Comparison of ENCODE assay signal across 8 mouse cellular contexts in the genomic region with DNA sequence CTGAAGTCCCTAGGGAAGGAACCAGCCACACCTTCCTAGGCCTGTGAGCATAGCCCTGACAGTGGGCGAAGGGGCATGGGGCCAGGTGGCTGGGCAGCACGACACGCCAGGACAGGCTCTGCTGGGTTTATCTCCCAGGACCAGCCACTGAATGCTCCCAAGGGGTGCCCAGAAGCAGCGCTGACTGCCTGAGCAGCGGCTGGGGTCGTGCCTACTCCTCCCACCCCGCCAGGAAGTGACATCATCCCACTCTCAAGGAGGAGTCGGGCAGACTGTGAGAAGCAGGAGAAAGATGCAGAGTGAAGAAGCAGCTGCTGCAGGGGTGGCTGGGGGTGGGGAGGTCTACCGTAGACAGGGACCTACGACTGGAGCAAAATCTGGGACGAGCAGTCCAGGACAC. TPM values are rescaled to one million over a fixed set of nuclear protein-coding genes. Genes with fewer than 3 reads are reported as not detected.
A peak's percentile ranks its signal among the peaks of the same experiment; 100 is the strongest.
DNase-seq lines count a peak whose midpoint lies in the region; ATAC-seq lines count a peak whose summit lies in the region.

No protein-coding gene starts in this region.

- intact Hi-C loops in heart, postnatal 25 days (cut with DNase I): no loop called here

- DNase-seq in adrenal gland, postnatal 10 days: peak; percentile 27
- DNase-seq in adrenal gland, adult (ENCODE audit: inconsistent age in 2 of 2, low spot score in 1 of 2): no peak
- DNase-seq in 3T3-L1 (ENCODE audit: low read depth, low spot score): peak; percentile 57
- peak; percentile 44 for DNase-seq in heart, postnatal 25 days (ENCODE audit: low spot score)
- DNase-seq in mesoderm, embryonic 11.5 days (ENCODE audit: low read depth, low spot score): peak; percentile 63

- peak overlapping the region; percentile 33; the same call in 1 of the 2 replicates for H3K9ac ChIP-seq in forebrain, embryonic 12.5 days
- H3K9ac ChIP-seq in stomach, embryonic 16.5 days (ENCODE audit: low read length): peak overlapping the region; percentile 60

- peaks cover 15% of the 10 kb centered on the region for H3K27me3 ChIP-seq in forebrain, embryonic 12.5 days
- no peaks in the 10 kb centered on the region for H3K27me3 ChIP-seq in stomach, embryonic 16.5 days (ENCODE audit: control insufficient read depth, insufficient read depth, low read length)

- ATAC-seq in forebrain, embryonic 12.5 days (ENCODE audit: low FRiP score): peak; percentile 64
- ATAC-seq in stomach, embryonic 16.5 days (ENCODE audit: insufficient read depth, low FRiP score): peak; percentile 36; the same call in 1 of the 2 replicates
- ATAC-seq in inflammation-experienced regulatory T-cells, adult 6 months: no peak

- no peaks in the 10 kb centered on the region for H3K9me3 ChIP-seq in forebrain, embryonic 12.5 days
- no peaks in the 10 kb centered on the region for H3K9me3 ChIP-seq in stomach, embryonic 16.5 days (replicated peaks; ENCODE audit: control insufficient read depth, low read length)

- 38% methylated on average over 11 of the region's 11 CpGs for WGBS in forebrain, embryonic 12.5 days
- WGBS in stomach, embryonic 16.5 days: 28% methylated on average over 11 of the region's 11 CpGs

- H3K4me2 ChIP-seq in forebrain, embryonic 12.5 days: peak overlapping the region; percentile 26; the same call in 1 of the 2 replicates
- peak overlapping the region; percentile 30 for H3K4me2 ChIP-seq in stomach, embryonic 16.5 days (ENCODE audit: low read depth, low read length)

- no peak overlapping the region for H3K27ac ChIP-seq in forebrain, embryonic 12.5 days
- H3K27ac ChIP-seq in stomach, embryonic 16.5 days (ENCODE audit: low read length): peak overlapping the region; percentile 37; the same call in 1 of the 2 replicates

- no peak overlapping the region for H3K4me3 ChIP-seq in forebrain, embryonic 12.5 days (replicated peaks)
- H3K4me3 ChIP-seq in stomach, embryonic 16.5 days (replicated peaks; ENCODE audit: low read length): no peak overlapping the region

- H3K4me1 ChIP-seq in forebrain, embryonic 12.5 days: peaks cover 36% of the 10 kb centered on the region
- peaks cover 26% of the 10 kb centered on the region for H3K4me1 ChIP-seq in stomach, embryonic 16.5 days (ENCODE audit: control insufficient read depth, insufficient read depth, low read length)

- H3K36me3 ChIP-seq in forebrain, embryonic 12.5 days (replicated peaks): no peaks in the 10 kb centered on the region
- no peaks in the 10 kb centered on the region for H3K36me3 ChIP-seq in stomach, embryonic 16.5 days (ENCODE audit: control insufficient read depth, insufficient read depth, low read length)

RNA-seq across cellular contexts. Expression of a gene that starts 31.9 kb away (rescaled TPM):
- 1 to 10 TPM; 6.3 to 8.4 TPM for total RNA-seq in adrenal gland, postnatal 10 days (2021)
- polyA plus RNA-seq in forebrain, embryonic 12.5 days (2016; fragmentation: Nextera tagmentation; extraction: Ambion mirVana): 3.6 TPM in 2 replicates
- 1 to 10 TPM; 3.2 to 3.3 TPM for total RNA-seq in heart, postnatal 25 days (2021)
- 2.9 and 3.4 TPM in 2 replicates for polyA plus RNA-seq in stomach, embryonic 16.5 days (2015; fragmentation: Nextera tagmentation; extraction: Ambion mirVana)
- polyA plus RNA-seq in inflammation-experienced regulatory T-cells, adult 6 months (2017; shearing (Covaris generic)): under 1 TPM in 1 of 3 experiments, not detected in 2; 0.11 TPM

RNA-seq across cellular contexts. Expression of a gene that starts 32.2 kb away (rescaled TPM):
- 1 to 10 TPM; 4.9 to 6.4 TPM for total RNA-seq in adrenal gland, postnatal 10 days (2021)
- 0.72 and 0.87 TPM in 2 replicates for polyA plus RNA-seq in forebrain, embryonic 12.5 days (2016; fragmentation: Nextera tagmentation; extraction: Ambion mirVana)
- total RNA-seq in heart, postnatal 25 days (2021): 1 to 10 TPM; 4.5 to 6.8 TPM
- polyA plus RNA-seq in stomach, embryonic 16.5 days (2015; fragmentation: Nextera tagmentation; extraction: Ambion mirVana): 16.6 and 17.6 TPM in 2 replicates
- not detected for polyA plus RNA-seq in inflammation-experienced regulatory T-cells, adult 6 months (2017; shearing (Covaris generic))

Comparison
In these comparisons a context has a peak if more than half of its experiments do, and no peak if none do; other contexts are left out.
1. DNase-seq: peak in adrenal gland, postnatal 10 days (single experiment), 3T3-L1 (single experiment), heart, postnatal 25 days (single experiment) and mesoderm, embryonic 11.5 days (single experiment); none in adrenal gland, adult (0 of 2).